Mouse (Mus musculus) G1E-ER4 (cell line): ENCODE data around the gene Mysm1. TPM values are rescaled to one million over a fixed set of nuclear protein-coding genes. Genes with fewer than 3 reads are reported as not detected.

Source experiments
- GATA1 ChIP-seq: IDR thresholded peaks from one replicate; pipeline ENCODE4 v1.8.0; 2012; ENCODE audit warnings: low read length, inconsistent platforms
- polyA plus RNA-seq: library from polyadenylated mRNA; stranded (reverse); fragments of >175 nt; gene quantifications from 2 replicates; pipeline ENCODE4 v1.2.3, GENCODE M21; 2012

The Mysm1 gene
- 0.50 and 2.7 TPM in 2 replicates for polyA plus RNA-seq

- TF ChIP-seq GATA1: no peak
Measured at GRCm38 (mm10) chr4:94978590-94979499, at the start of gene Mysm1. TSS of gene Mysm1 (minus strand) at chr4:94979100.

- TF ChIP-seq GATA1: no peak
Measured at GRCm38 (mm10) chr4:95025847-95026600, 47.1 kb upstream of the Mysm1 start.

- no peak for TF ChIP-seq GATA1
Measured at GRCm38 (mm10) chr4:95023350-95023953, 44.6 kb upstream of the Mysm1 start.

- no peak for TF ChIP-seq GATA1
Measured at GRCm38 (mm10) chr4:95021649-95022637, 43.0 kb upstream of the Mysm1 start.

- no peak for TF ChIP-seq GATA1
Measured at GRCm38 (mm10) chr4:95020201-95020600, 41.3 kb upstream of the Mysm1 start.

- TF ChIP-seq GATA1: no peak
Measured at GRCm38 (mm10) chr4:95018221-95018620, 39.3 kb upstream of the Mysm1 start.

GRCm38 (mm10) chr4:95012706-95013105, 33.8 kb upstream of the Mysm1 start:
- TF ChIP-seq GATA1: no peak

GRCm38 (mm10) chr4:95012256-95012655, 33.4 kb upstream of the Mysm1 start:
- no peak for TF ChIP-seq GATA1

GRCm38 (mm10) chr4:95008175-95009057, 29.5 kb upstream of the Mysm1 start:
- no peak for TF ChIP-seq GATA1

- TF ChIP-seq GATA1: no peak
Measured at GRCm38 (mm10) chr4:95007759-95008158, 28.9 kb upstream of the Mysm1 start.

- TF ChIP-seq GATA1: no peak
Measured at GRCm38 (mm10) chr4:95005251-95005830, 26.4 kb upstream of the Mysm1 start.

GRCm38 (mm10) chr4:95001043-95001775, 22.3 kb upstream of the Mysm1 start:
- no peak for TF ChIP-seq GATA1

- no peak for TF ChIP-seq GATA1
Measured at GRCm38 (mm10) chr4:95000147-95000546, 21.2 kb upstream of the Mysm1 start.

GRCm38 (mm10) chr4:94999249-94999648, 20.3 kb upstream of the Mysm1 start:
- TF ChIP-seq GATA1: no peak
